In genomic region chr13:90420966-90421365, GRCm38 (mm10) we compare ENCODE assay signal across 13 mouse cellular contexts.
DNase-seq lines count a peak whose midpoint lies in the region; ATAC-seq lines count a peak whose summit lies in the region.
"Had no signal": no experiment of that assay in that cellular context is flagged by ENCODE, and none has a peak within 500 bp of the region (broad histone marks: within the 10 kb centered on the region; RNA-seq: fewer than 3 reads in every experiment).

No protein-coding gene starts in this region.

- WGBS in midbrain, embryonic 13.5 days, result 50% methylated on average over 4 of the region's 4 CpGs
- 76% methylated on average over 4 of the region's 4 CpGs for WGBS in midbrain, embryonic 11.5 days
- 29% methylated on average over 4 of the region's 4 CpGs for WGBS in embryonic facial prominence, embryonic 10.5 days
- WGBS in intestine, embryonic 15.5 days, result 39% methylated on average over 4 of the region's 4 CpGs

- H3K9ac ChIP-seq in midbrain, embryonic 13.5 days (replicated peaks), result no peak overlapping the region
- no peak overlapping the region for H3K9ac ChIP-seq in midbrain, embryonic 11.5 days (ENCODE audit: low read length)
- H3K9ac ChIP-seq in intestine, embryonic 15.5 days, result no peak overlapping the region
- H3K9ac ChIP-seq: forebrain, embryonic 12.5 days had no signal

- no peak overlapping the region for H3K27ac ChIP-seq in midbrain, embryonic 13.5 days
- H3K27ac ChIP-seq in midbrain, embryonic 11.5 days (ENCODE audit: low read depth, low read length), result no peak overlapping the region
- peak overlapping the region; percentile 57; the same call in 1 of the 2 replicates for H3K27ac ChIP-seq in embryonic facial prominence, embryonic 10.5 days (replicated peaks)
- H3K27ac ChIP-seq in intestine, embryonic 15.5 days, result no peak overlapping the region
- H3K27ac ChIP-seq: forebrain, embryonic 12.5 days; layer of hippocampus, adult 2 months had no signal

- 0 out of 2 replicates have a peak, but pooled peaks have one; percentile 37 for ATAC-seq in midbrain, embryonic 13.5 days
- no peak for ATAC-seq in midbrain, embryonic 11.5 days (ENCODE audit: low FRiP score)
- ATAC-seq in intestine, embryonic 15.5 days, result peak; percentile 84

- no peaks in the 10 kb centered on the region for H3K4me1 ChIP-seq in midbrain, embryonic 13.5 days (replicated peaks)
- no peaks in the 10 kb centered on the region for H3K4me1 ChIP-seq in midbrain, embryonic 11.5 days (ENCODE audit: control insufficient read depth, insufficient read depth, low read length)
- H3K4me1 ChIP-seq in embryonic facial prominence, embryonic 10.5 days, result peaks cover 12% of the 10 kb centered on the region
- H3K4me1 ChIP-seq in intestine, embryonic 15.5 days (replicated peaks), result no peaks in the 10 kb centered on the region
- H3K4me1 ChIP-seq: forebrain, embryonic 12.5 days had no signal

- no peak overlapping the region for H3K4me2 ChIP-seq in midbrain, embryonic 13.5 days (replicated peaks)
- H3K4me2 ChIP-seq in midbrain, embryonic 11.5 days, result no peak overlapping the region
- H3K4me2 ChIP-seq in intestine, embryonic 15.5 days (replicated peaks), result no peak overlapping the region
- H3K4me2 ChIP-seq: forebrain, embryonic 12.5 days had no signal

- H3K27me3 ChIP-seq in midbrain, embryonic 13.5 days, result no peaks in the 10 kb centered on the region
- no peaks in the 10 kb centered on the region for H3K27me3 ChIP-seq in midbrain, embryonic 11.5 days (ENCODE audit: control insufficient read depth, insufficient read depth, low read length)
- no peaks in the 10 kb centered on the region for H3K27me3 ChIP-seq in embryonic facial prominence, embryonic 10.5 days (replicated peaks; ENCODE audit: low read depth, poor library complexity, severe bottlenecking)
- H3K27me3 ChIP-seq in intestine, embryonic 15.5 days (replicated peaks), result no peaks in the 10 kb centered on the region
- H3K27me3 ChIP-seq: forebrain, embryonic 12.5 days had no signal

- no peaks in the 10 kb centered on the region for H3K36me3 ChIP-seq in midbrain, embryonic 13.5 days
- H3K36me3 ChIP-seq in midbrain, embryonic 11.5 days (ENCODE audit: control insufficient read depth, insufficient read depth, low read length), result no peaks in the 10 kb centered on the region
- H3K36me3 ChIP-seq in embryonic facial prominence, embryonic 10.5 days (replicated peaks), result no peaks in the 10 kb centered on the region
- H3K36me3 ChIP-seq in intestine, embryonic 15.5 days, result no peaks in the 10 kb centered on the region
- H3K36me3 ChIP-seq: forebrain, embryonic 12.5 days had no signal

- DNase-seq in midbrain, embryonic 11.5 days (ENCODE audit: low spot score, missing footprints), result no peak
- DNase-seq in embryonic facial prominence, embryonic 10.5 days (ENCODE audit: low spot score), result peak; percentile 32
- DNase-seq in retina, embryonic 14.5 days (ENCODE audit: low spot score), result peak; percentile 7
- DNase-seq in spleen, postnatal 10 days (ENCODE audit: low spot score in 2 of 2), result no peak
- no peak for DNase-seq in layer of hippocampus, postnatal 14 days (ENCODE audit: low spot score in 2 of 2)
- DNase-seq: cerebellum, adult 11-12 months; heart, postnatal 4 days; kidney, adult 9 months; right cerebral cortex, postnatal 4 days had no signal

- H3K9me3 ChIP-seq in midbrain, embryonic 13.5 days, result no peaks in the 10 kb centered on the region
- no peaks in the 10 kb centered on the region for H3K9me3 ChIP-seq in midbrain, embryonic 11.5 days (ENCODE audit: control insufficient read depth, low read length)
- H3K9me3 ChIP-seq in embryonic facial prominence, embryonic 10.5 days, result no peaks in the 10 kb centered on the region
- H3K9me3 ChIP-seq in intestine, embryonic 15.5 days, result no peaks in the 10 kb centered on the region
- H3K9me3 ChIP-seq: forebrain, embryonic 12.5 days had no signal

- no peak overlapping the region for H3K4me3 ChIP-seq in midbrain, embryonic 13.5 days (replicated peaks)
- H3K4me3 ChIP-seq in midbrain, embryonic 11.5 days (ENCODE audit: low read depth, low read length), result no peak overlapping the region
- H3K4me3 ChIP-seq in embryonic facial prominence, embryonic 10.5 days, result no peak overlapping the region
- no peak overlapping the region for H3K4me3 ChIP-seq in intestine, embryonic 15.5 days (replicated peaks)
- H3K4me3 ChIP-seq: forebrain, embryonic 12.5 days; layer of hippocampus, adult 2 months had no signal

Comparison
In these comparisons a context has a peak if more than half of its experiments do, and no peak if none do; other contexts are left out.
1. DNase-seq: peak in embryonic facial prominence, embryonic 10.5 days (single experiment) and retina, embryonic 14.5 days (single experiment); none in midbrain, embryonic 11.5 days (single experiment), spleen, postnatal 10 days (0 of 2) and layer of hippocampus, postnatal 14 days (0 of 2).